Mouse (Mus musculus) kidney, postnatal 10 days (tissue): ENCODE measurements at regions not wholly inside any gene's neighbourhood (a gene's known extent, or its start where the extent isn't known, plus 50 kb on each side); places are given as distances from the start of the nearest gene placed in this dataset.
A peak's percentile ranks its signal among the peaks of the same experiment; 100 is the strongest.

Experiments used
- DNase-seq: peaks from one replicate; pipeline ENCODE4 v3.0.0; 2021; ENCODE audit warnings: mixed read lengths

DNA sequence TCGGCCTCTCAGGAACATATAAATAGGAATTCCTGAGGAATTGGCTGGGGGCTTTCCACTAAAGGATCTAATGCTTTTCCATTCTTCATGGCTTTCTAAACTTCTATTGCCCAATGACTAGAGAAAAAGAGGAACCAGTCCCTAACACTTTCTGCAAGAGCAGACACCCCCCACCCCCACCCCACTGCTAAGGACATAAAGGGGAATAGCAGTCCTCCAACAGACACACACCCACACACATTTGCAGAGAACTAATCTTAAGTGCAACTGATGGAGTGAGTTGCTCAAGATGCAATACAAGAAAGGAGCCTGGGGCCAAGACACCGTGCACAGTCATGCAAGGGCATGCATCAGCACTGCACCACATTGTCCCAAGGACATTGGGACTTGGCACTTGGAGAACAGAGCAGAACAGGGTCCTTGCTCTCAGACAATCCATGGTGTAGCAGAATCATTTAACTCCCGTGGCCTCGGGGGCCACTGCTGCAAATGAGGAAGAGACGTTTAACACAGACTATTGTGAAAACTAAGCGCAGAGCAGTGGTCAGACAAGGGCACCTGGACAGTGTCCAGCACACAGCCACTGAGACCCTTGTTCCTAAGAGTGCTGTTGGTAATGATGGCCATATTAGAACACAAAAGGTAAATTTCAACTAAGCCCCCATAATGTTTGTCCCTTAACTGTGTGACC lies 161.1 kb downstream of the Xpnpep1 start:
- no peak for DNase-seq

- DNase-seq, result no peak
Observed at GRCm38 (mm10) chr19:52866635-52867034, 173.4 kb downstream of the Xpnpep1 start.

DNA sequence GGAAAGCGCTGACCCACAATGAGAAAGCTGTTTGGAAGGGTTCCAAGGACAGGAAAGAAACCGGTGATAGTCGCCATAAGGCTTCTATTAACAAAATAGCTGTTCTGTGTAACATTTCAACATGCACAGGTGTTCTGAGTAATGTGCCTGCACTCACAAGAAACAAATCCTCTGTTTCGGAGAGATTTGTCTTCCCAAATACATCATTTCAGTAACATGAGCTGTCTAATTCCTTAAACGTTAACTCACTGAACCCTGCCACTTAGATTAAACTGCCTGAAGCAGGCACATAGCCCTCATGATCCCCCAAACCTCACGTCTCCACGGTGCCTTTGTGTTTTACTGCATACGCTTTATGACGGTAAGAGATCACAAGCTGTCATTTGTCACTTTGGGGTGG lies 178.4 kb downstream of the Xpnpep1 start:
- no peak for DNase-seq

GRCm38 (mm10) chr19:52854068-52854682 lies 185.8 kb downstream of the Xpnpep1 start:
- DNase-seq, result peak; percentile 15

DNA sequence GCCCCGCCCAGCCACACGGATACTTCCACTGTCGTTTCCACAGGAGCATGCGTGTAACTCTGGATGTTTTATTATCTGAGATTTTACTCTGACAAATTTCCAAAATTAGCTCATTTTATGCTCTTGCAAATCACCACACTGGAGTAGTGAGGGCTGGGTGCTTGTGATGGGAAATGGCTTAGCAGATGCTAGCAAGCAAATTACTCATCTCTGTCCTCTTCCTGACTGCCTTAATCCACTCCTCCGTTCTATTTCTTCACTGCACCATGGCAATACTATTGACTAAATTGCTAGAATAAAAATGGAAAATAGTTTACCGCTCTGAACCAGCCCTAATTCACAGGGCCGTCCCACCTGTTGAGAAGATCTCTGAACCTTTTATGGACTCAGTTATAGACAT lies 223.8 kb downstream of the Xpnpep1 start:
- no peak for DNase-seq

- DNase-seq, result no peak
Observed at GRCm38 (mm10) chr19:52812046-52812445, 228.0 kb downstream of the Xpnpep1 start.

- no peak for DNase-seq
Observed at GRCm38 (mm10) chr19:52788802-52789201, 251.2 kb downstream of the Xpnpep1 start.

DNA sequence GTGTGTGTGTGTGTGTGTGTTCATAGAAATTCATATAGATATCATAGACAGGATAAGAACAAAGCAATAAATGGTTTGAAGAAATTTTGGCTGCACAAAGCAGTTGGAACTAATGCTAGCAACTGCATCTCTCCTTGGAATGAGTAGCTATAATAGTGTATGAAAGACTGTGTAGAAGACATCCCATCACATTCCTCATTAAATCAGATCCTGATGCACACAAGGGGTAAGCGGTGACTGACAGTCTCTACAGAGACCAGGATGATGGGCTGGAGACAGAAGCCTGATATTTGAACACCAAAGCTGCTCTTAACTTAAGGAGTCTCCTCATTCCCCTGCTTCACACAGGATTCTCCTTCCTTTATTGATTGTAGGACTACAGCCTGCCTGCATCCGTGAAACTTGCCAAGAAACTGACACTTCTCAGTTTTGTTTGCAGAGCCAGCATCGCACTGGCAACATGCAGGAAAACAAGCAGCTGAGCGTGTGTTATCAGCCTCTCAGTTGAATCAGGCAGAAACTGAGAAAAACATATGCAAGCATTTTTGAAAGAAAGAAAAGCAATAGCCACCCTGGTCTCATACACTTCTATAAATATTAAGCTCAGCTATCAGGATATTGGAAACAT lies 271.1 kb downstream of the Xpnpep1 start:
- DNase-seq, result no peak

- no peak for DNase-seq
Observed at GRCm38 (mm10) chr19:52768117-52768516, 271.9 kb downstream of the Xpnpep1 start.

- DNase-seq, result no peak
Observed at GRCm38 (mm10) chr19:52738946-52739345, 301.1 kb downstream of the Xpnpep1 start.

DNA sequence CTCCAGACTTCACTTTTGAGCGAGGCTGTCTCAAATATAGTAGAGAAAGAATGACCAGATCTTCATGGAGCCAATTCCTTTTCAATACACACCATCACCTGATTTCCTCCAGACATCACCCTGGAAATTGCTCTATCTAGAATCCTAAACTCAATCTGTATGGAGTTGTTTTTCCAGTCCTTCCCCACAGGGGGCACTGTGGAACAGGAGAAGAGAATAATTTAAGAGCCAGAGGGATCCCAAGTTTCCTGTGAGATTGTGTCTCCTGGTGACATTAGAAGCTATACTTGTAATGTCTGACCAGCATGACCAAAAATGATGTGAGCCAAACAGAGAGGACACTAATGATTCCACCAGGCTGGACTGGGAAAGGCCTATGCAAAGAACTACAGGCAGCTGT lies 318.2 kb downstream of the Xpnpep1 start:
- no peak for DNase-seq

- no peak for DNase-seq
Observed at GRCm38 (mm10) chr19:52715359-52715758, 324.7 kb downstream of the Xpnpep1 start.

- DNase-seq, result no peak
Observed at GRCm38 (mm10) chr19:52707679-52708078, 332.3 kb downstream of the Xpnpep1 start.

- DNase-seq, result no peak
Observed at GRCm38 (mm10) chr19:52661009-52661408, 379.0 kb downstream of the Xpnpep1 start.

GRCm38 (mm10) chr19:52647066-52648046 lies 383.3 kb downstream of the Ins1 start:
- no peak for DNase-seq

DNA sequence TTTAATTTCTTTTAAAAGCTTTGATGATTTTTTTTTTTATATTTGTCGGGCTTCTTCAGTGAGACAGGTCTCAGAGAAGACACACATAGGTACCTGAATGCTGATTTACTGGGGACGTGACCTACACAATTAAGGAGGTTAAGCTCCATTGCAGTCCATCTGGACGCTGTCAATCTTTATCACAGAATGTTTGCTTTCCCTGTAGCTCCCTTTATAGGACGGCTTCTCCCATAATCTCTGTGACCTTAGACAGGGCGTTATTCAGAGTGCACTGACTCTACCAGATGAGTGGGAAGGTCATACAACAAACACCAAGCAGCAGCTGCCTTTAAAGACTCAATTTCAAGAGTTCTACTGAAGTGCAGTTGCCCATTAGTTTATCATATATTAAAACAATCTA lies 376.1 kb downstream of the Ins1 start:
- no peak for DNase-seq

- no peak for DNase-seq
Observed at GRCm38 (mm10) chr19:52632501-52632900, 368.4 kb downstream of the Ins1 start.

DNA sequence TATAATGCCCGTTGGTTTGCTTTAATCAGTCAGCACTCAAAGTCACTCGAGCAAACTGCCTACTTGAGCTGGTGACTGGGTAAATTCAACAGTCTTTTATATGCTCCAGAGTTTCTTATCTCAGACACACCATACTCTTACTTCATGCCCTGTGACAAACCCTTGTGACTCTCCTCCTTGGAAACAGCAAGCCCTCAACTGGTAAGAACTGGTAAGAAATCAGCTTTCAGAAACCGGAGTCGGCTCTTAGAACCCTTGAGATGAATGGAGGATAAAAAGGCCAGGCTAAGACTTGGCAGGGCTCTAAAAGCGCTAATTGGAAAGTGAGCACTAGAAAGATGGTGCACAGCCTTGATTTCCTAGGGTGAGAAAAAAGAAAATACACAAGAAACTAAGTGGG lies 360.2 kb downstream of the Ins1 start:
- DNase-seq, result no peak

DNA sequence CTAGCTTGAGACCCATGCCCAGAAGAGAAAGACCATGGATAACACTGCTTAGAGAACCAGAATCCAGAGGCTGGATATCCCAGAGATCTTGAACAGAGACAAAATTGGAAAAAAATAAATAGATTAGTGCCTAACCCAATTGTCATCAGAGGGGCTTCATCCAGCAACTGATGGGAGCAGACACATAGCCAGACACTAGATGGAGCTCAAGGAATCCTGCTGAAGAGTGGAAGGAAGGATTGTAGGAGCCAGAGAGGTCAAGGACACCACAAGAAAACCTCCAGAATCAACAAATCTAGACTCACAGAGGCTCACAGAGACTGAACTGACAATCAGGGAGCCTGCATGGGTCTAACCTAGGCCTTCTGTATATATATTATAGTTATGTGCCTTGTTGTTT lies 359.4 kb downstream of the Ins1 start:
- peak; percentile 10 for DNase-seq

- no peak for DNase-seq
Observed at GRCm38 (mm10) chr19:52613353-52613752, 349.3 kb downstream of the Ins1 start.

- no peak for DNase-seq
Observed at GRCm38 (mm10) chr19:52606859-52607258, 342.8 kb downstream of the Ins1 start.

DNA sequence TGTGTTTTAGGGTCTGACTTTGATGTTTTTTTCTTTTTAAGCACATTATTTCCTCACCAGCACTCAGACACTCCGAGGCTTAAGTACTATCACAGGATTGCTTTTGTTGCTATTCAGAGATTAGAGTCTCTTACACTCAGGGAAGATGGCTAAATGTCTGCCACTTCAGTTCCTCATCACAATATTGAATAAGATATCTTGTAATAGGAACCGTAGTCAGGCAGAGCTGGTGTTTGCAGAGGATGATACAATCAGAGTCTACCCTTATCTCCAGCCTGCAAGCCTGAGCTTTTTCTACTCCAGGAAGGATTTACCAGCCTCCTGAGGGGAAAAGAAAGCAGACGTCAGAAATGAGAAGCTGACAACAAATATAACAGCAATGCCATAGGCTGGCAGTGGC lies 336.3 kb downstream of the Ins1 start:
- no peak for DNase-seq

- DNase-seq, result no peak
Observed at GRCm38 (mm10) chr19:52565401-52565800, 301.3 kb downstream of the Ins1 start.
